Mouse (Mus musculus): ENCODE data around the gene Ankrd6.

- TF ChIP-seq POLR2A (IDR thresholded peaks at IDR 0.05; ENCODE audit: low read depth, low read length) = no peak
- TF ChIP-seq CTCF (IDR thresholded peaks at IDR 0.05; ENCODE audit: borderline replicate concordance, insufficient read depth, low read length) = no peak
Measured at GRCm38 (mm10) chr4:32994168-32994567, 43.5 kb upstream of the Ankrd6 start.
